Mouse (Mus musculus): ENCODE data around the gene Vmn2r8. TPM values are rescaled to one million over a fixed set of nuclear protein-coding genes. Genes with fewer than 3 reads are reported as not detected.
A peak's percentile ranks its signal among the peaks of the same experiment; 100 is the strongest.
"Not testable (repeated sequence)": the region's sequence is repeated elsewhere in the genome, so short reads cannot be mapped to it uniquely, and the experiment has no call there.

Vmn2r8 gene
- total RNA-seq (2014; fragmentation: Nextera tagmentation) (not detected in 2 replicates), total RNA-seq (2017) (not detected in 2 replicates)

- ATAC-seq (replicated peaks; ENCODE audit: low FRiP score, low TSS enrichment, poor library complexity, severe bottlenecking): not testable (repeated sequence)
These were observed at the start of gene Vmn2r8 for GRCm38 (mm10) chr5:108808750-108809149. TSS of gene Vmn2r8 (minus strand) at chr5:108808850.

- ATAC-seq (replicated peaks; ENCODE audit: low FRiP score, low TSS enrichment, poor library complexity, severe bottlenecking): not testable (repeated sequence)
These were observed 43.9 kb upstream of the Vmn2r8 start, which contains the start of gene Vmn2r9 for GRCm38 (mm10) chr5:108852501-108852900. TSS of gene Vmn2r9 (minus strand) at chr5:108852601.

- ATAC-seq (replicated peaks; ENCODE audit: low FRiP score, low TSS enrichment, poor library complexity, severe bottlenecking): no peak
These were observed 40.8 kb upstream of the Vmn2r8 start for GRCm38 (mm10) chr5:108849466-108849865.

- 0 out of 2 replicates have a peak, but pooled peaks have one; percentile 63 for ATAC-seq (replicated peaks; ENCODE audit: low FRiP score, low TSS enrichment, poor library complexity, severe bottlenecking)
These were observed 27.5 kb upstream of the Vmn2r8 start for GRCm38 (mm10) chr5:108836156-108836555.

- no peak for ATAC-seq (replicated peaks; ENCODE audit: low FRiP score, low TSS enrichment, poor library complexity, severe bottlenecking)
These were observed 14.6 kb upstream of the Vmn2r8 start for GRCm38 (mm10) chr5:108823276-108823675.

GRCm38 (mm10) chr5:108803646-108804045 is 5.0 kb downstream of the Vmn2r8 start:
- no peak for ATAC-seq (replicated peaks; ENCODE audit: low FRiP score, low TSS enrichment, poor library complexity, severe bottlenecking)

GRCm38 (mm10) chr5:108795263-108795662 is 13.4 kb downstream of the Vmn2r8 start, which contains the start of gene Tmed11:
TSS of gene Tmed11 (minus strand) at chr5:108795363.
- not testable (repeated sequence) for ATAC-seq (replicated peaks; ENCODE audit: low FRiP score, low TSS enrichment, poor library complexity, severe bottlenecking)

GRCm38 (mm10) chr5:108790385-108790784 is 18.3 kb downstream of the Vmn2r8 start:
- ATAC-seq (replicated peaks; ENCODE audit: low FRiP score, low TSS enrichment, poor library complexity, severe bottlenecking): not testable (repeated sequence)

GRCm38 (mm10) chr5:108774630-108775306 is 33.9 kb downstream of the Vmn2r8 start, which contains the start of gene Rnf212:
TSS of gene Rnf212 (minus strand) at chr5:108774982.
- ATAC-seq (replicated peaks; ENCODE audit: low FRiP score, low TSS enrichment, poor library complexity, severe bottlenecking): no peak

- no peak for ATAC-seq (replicated peaks; ENCODE audit: low FRiP score, low TSS enrichment, poor library complexity, severe bottlenecking)
These were observed 48.6 kb downstream of the Vmn2r8 start for GRCm38 (mm10) chr5:108760002-108760401.

- peak; percentile 80 for ATAC-seq (replicated peaks; ENCODE audit: low FRiP score, low TSS enrichment, poor library complexity, severe bottlenecking)
These were observed 50.3 kb downstream of the Vmn2r8 start for GRCm38 (mm10) chr5:108758396-108758795.

GRCm38 (mm10) chr5:108751258-108751657 is 57.4 kb downstream of the Vmn2r8 start:
- not testable (repeated sequence) for ATAC-seq (replicated peaks; ENCODE audit: low FRiP score, low TSS enrichment, poor library complexity, severe bottlenecking)

- peak; percentile 63; the same call in 1 of the 2 replicates for ATAC-seq (replicated peaks; ENCODE audit: low FRiP score, low TSS enrichment, poor library complexity, severe bottlenecking)
These were observed 58.1 kb downstream of the Vmn2r8 start for GRCm38 (mm10) chr5:108750328-108751210.

- ATAC-seq (replicated peaks; ENCODE audit: low FRiP score, low TSS enrichment, poor library complexity, severe bottlenecking): no peak
These were observed 64.0 kb downstream of the Vmn2r8 start for GRCm38 (mm10) chr5:108744629-108745028.

GRCm38 (mm10) chr5:108743856-108744255 is 64.8 kb downstream of the Vmn2r8 start:
- ATAC-seq (replicated peaks; ENCODE audit: low FRiP score, low TSS enrichment, poor library complexity, severe bottlenecking): peak; percentile 85

GRCm38 (mm10) chr5:108742596-108742995 is 66.1 kb downstream of the Vmn2r8 start:
- no peak for ATAC-seq (replicated peaks; ENCODE audit: low FRiP score, low TSS enrichment, poor library complexity, severe bottlenecking)

GRCm38 (mm10) chr5:108741844-108742243 is 66.8 kb downstream of the Vmn2r8 start:
- no peak for ATAC-seq (replicated peaks; ENCODE audit: low FRiP score, low TSS enrichment, poor library complexity, severe bottlenecking)

Measured in megakaryocyte-erythroid progenitor cell, adult 5-6 weeks (primary cell).